ENCODE assay signal across 8 mouse cellular contexts in genomic region chr1:93223972-93224371, GRCm38 (mm10). TPM values are rescaled to one million over a fixed set of nuclear protein-coding genes. Genes with fewer than 3 reads are reported as not detected.
DNase-seq lines count a peak whose midpoint lies in the region; ATAC-seq and TF ChIP-seq lines count a peak whose summit lies in the region.

No protein-coding gene starts in this region.

- TF ChIP-seq EP300 in liver, postnatal 0 days (IDR thresholded peaks at IDR 0.05; ENCODE audit: low read depth) = no peak

- H3K4me2 ChIP-seq in midbrain, embryonic 12.5 days (replicated peaks) = no peak overlapping the region
- no peak overlapping the region for H3K4me2 ChIP-seq in midbrain, embryonic 13.5 days (replicated peaks)
- no peak overlapping the region for H3K4me2 ChIP-seq in liver, postnatal 0 days (ENCODE audit: low read depth, low read length)

- no peaks in the 10 kb centered on the region for H3K36me3 ChIP-seq in midbrain, embryonic 12.5 days
- no peaks in the 10 kb centered on the region for H3K36me3 ChIP-seq in midbrain, embryonic 13.5 days
- no peaks in the 10 kb centered on the region for H3K36me3 ChIP-seq in liver, postnatal 0 days (replicated peaks; ENCODE audit: insufficient read depth, low read length)

- peak; percentile 36; the same call in 1 of the 2 replicates for ATAC-seq in midbrain, embryonic 12.5 days (ENCODE audit: low FRiP score, low read depth)
- no peak for ATAC-seq in midbrain, embryonic 13.5 days
- ATAC-seq in granulocyte monocyte progenitor cell, adult 5-6 weeks (replicated peaks; ENCODE audit: poor library complexity, severe bottlenecking) = peak; percentile 82
- ATAC-seq in liver, postnatal 0 days = peak; percentile 68; the same call in 1 of the 2 replicates
- no peak for ATAC-seq in erythroid progenitor cell, adult 5-6 weeks (replicated peaks; ENCODE audit: low FRiP score, poor library complexity, severe bottlenecking)

- H3K27me3 ChIP-seq in midbrain, embryonic 12.5 days = peaks cover 13% of the 10 kb centered on the region
- H3K27me3 ChIP-seq in midbrain, embryonic 13.5 days = peaks cover 6% of the 10 kb centered on the region
- H3K27me3 ChIP-seq in liver, postnatal 0 days (ENCODE audit: insufficient read depth, low read length) = peaks cover 5% of the 10 kb centered on the region; the same call in 1 of the 2 replicates

- TF ChIP-seq CTCF in liver, postnatal 0 days (IDR thresholded peaks at IDR 0.05; ENCODE audit: low read depth) = peak; percentile 80

- no peak overlapping the region for H3K9ac ChIP-seq in midbrain, embryonic 12.5 days (replicated peaks)
- no peak overlapping the region for H3K9ac ChIP-seq in midbrain, embryonic 13.5 days (replicated peaks)
- H3K9ac ChIP-seq in liver, postnatal 0 days (replicated peaks) = no peak overlapping the region

- no peak overlapping the region for H3K27ac ChIP-seq in midbrain, embryonic 12.5 days (replicated peaks)
- H3K27ac ChIP-seq in midbrain, embryonic 13.5 days = no peak overlapping the region
- no peak overlapping the region for H3K27ac ChIP-seq in liver, postnatal 0 days (ENCODE audit: low read depth)

- peak; percentile 58 to 63 for DNase-seq in adrenal gland, adult 18-20 months (ENCODE audit: low spot score in 2 of 2)
- DNase-seq in adrenal gland, postnatal 4 days (ENCODE audit: low spot score in 2 of 2) = no peak
- DNase-seq in liver, postnatal 0 days = peak; percentile 75
- DNase-seq in spleen, postnatal 36 days (ENCODE audit: low spot score in 2 of 2) = peak; percentile 15 to 24

- no peak overlapping the region for H3K4me3 ChIP-seq in midbrain, embryonic 12.5 days
- no peak overlapping the region for H3K4me3 ChIP-seq in midbrain, embryonic 13.5 days (replicated peaks)
- H3K4me3 ChIP-seq in liver, postnatal 0 days (ENCODE audit: low read depth, low read length) = no peak overlapping the region

- WGBS in midbrain, embryonic 12.5 days = 9% methylated on average over 18 of the region's 18 CpGs
- 3% methylated on average over 18 of the region's 18 CpGs for WGBS in midbrain, embryonic 13.5 days
- 3% methylated on average over 18 of the region's 18 CpGs for WGBS in liver, postnatal 0 days (ENCODE audit: insufficient replicate concordance)

- H3K4me1 ChIP-seq in midbrain, embryonic 12.5 days = no peaks in the 10 kb centered on the region
- H3K4me1 ChIP-seq in midbrain, embryonic 13.5 days (replicated peaks) = peaks cover 11% of the 10 kb centered on the region; the same call in 1 of the 2 replicates
- H3K4me1 ChIP-seq in liver, postnatal 0 days (ENCODE audit: insufficient read depth) = no peaks in the 10 kb centered on the region

- no peaks in the 10 kb centered on the region for H3K9me3 ChIP-seq in midbrain, embryonic 12.5 days
- H3K9me3 ChIP-seq in midbrain, embryonic 13.5 days = no peaks in the 10 kb centered on the region
- no peaks in the 10 kb centered on the region for H3K9me3 ChIP-seq in liver, postnatal 0 days (ENCODE audit: low read length)

RNA-seq across cellular contexts. Expression of gene Sned1, which starts 11.7 kb away (rescaled TPM):
- total RNA-seq in adrenal gland, adult 18-20 months (2021) = 10 to 100 TPM; 10.7 to 22.3 TPM
- total RNA-seq in adrenal gland, postnatal 4 days (2021) = 10 to 100 TPM; 27.0 to 28.8 TPM
- polyA plus RNA-seq in midbrain, embryonic 12.5 days (2016; fragmentation: Nextera tagmentation; extraction: Ambion mirVana) = 13.1 and 15.3 TPM in 2 replicates
- 5.8 and 6.7 TPM in 2 replicates for polyA plus RNA-seq in midbrain, embryonic 13.5 days (2015; fragmentation: Nextera tagmentation; extraction: Ambion mirVana)
- total RNA-seq in granulocyte monocyte progenitor cell, adult 5-6 weeks (2014; fragmentation: Nextera tagmentation) = 0.30 and 0.70 TPM in 2 replicates
- 0.05 and 0.13 TPM in 2 replicates for total RNA-seq in granulocyte monocyte progenitor cell, adult 5-6 weeks (2017)
- 0.25 and 0.54 TPM in 2 replicates for polyA plus RNA-seq in liver, postnatal 0 days (2015; fragmentation: Nextera tagmentation; extraction: Ambion mirVana)
- 1.3 TPM in 1 of 2 replicates, not detected in the other for total RNA-seq in erythroid progenitor cell, adult 5-6 weeks (2015; ENCODE audit: low replicate concordance)
- 0.61 TPM in 1 of 2 replicates, not detected in the other for total RNA-seq in erythroid progenitor cell, adult 5-6 weeks (2017; ENCODE audit: low replicate concordance)

RNA-seq across cellular contexts. Expression of gene Crocc2, which starts 55.4 kb away (rescaled TPM):
- total RNA-seq in adrenal gland, adult 18-20 months (2021) = under 1 TPM in 1 of 2 experiments, not detected in 1; 0.03 TPM
- total RNA-seq in adrenal gland, postnatal 4 days (2021) = under 1 TPM; 0.31 TPM
- 0.16 and 0.18 TPM in 2 replicates for polyA plus RNA-seq in midbrain, embryonic 12.5 days (2016; fragmentation: Nextera tagmentation; extraction: Ambion mirVana)
- polyA plus RNA-seq in midbrain, embryonic 13.5 days (2015; fragmentation: Nextera tagmentation; extraction: Ambion mirVana) = 0.12 and 0.24 TPM in 2 replicates
- total RNA-seq in granulocyte monocyte progenitor cell, adult 5-6 weeks (2014; fragmentation: Nextera tagmentation) = not detected in 2 replicates
- not detected in 2 replicates for total RNA-seq in granulocyte monocyte progenitor cell, adult 5-6 weeks (2017)
- not detected in 2 replicates for polyA plus RNA-seq in liver, postnatal 0 days (2015; fragmentation: Nextera tagmentation; extraction: Ambion mirVana)
- not detected in 2 replicates for total RNA-seq in erythroid progenitor cell, adult 5-6 weeks (2015; ENCODE audit: low replicate concordance)
- not detected in 2 replicates for total RNA-seq in erythroid progenitor cell, adult 5-6 weeks (2017; ENCODE audit: low replicate concordance)

Comparison
In these comparisons a context has a peak if more than half of its experiments do, and no peak if none do; other contexts are left out.
1. DNase-seq: peak in adrenal gland, adult 18-20 months (2 of 2), liver, postnatal 0 days (single experiment) and spleen, postnatal 36 days (2 of 2); none in adrenal gland, postnatal 4 days (0 of 2).
2. ATAC-seq: peak in midbrain, embryonic 12.5 days (single experiment), granulocyte monocyte progenitor cell, adult 5-6 weeks (single experiment) and liver, postnatal 0 days (single experiment); none in midbrain, embryonic 13.5 days (single experiment) and erythroid progenitor cell, adult 5-6 weeks (single experiment).
3. RNA of gene Sned1, which starts 11.7 kb away (total RNA-seq): 27.0 to 28.8 TPM in adrenal gland, postnatal 4 days and 10.7 to 22.3 TPM in adrenal gland, adult 18-20 months; 0.61 to 1.3 TPM in erythroid progenitor cell, adult 5-6 weeks and 0.05 to 0.70 TPM in granulocyte monocyte progenitor cell, adult 5-6 weeks; every median in the first group is over 4 times any median in the second.